Mouse (Mus musculus) intestine, embryonic 16.5 days (tissue): Measurements from ENCODE around the gene Tom1l1. TPM values are rescaled to one million over a fixed set of nuclear protein-coding genes. Genes with fewer than 3 reads are reported as not detected.

Experiments used
- ATAC-seq: fragments of 200-750 bp; cut with Nextera tagmentation; 2 replicates; pipeline ENCODE4 v1.8.0; 2017; ENCODE audit warnings: moderate TSS enrichment, moderate library complexity
- H3K27ac ChIP-seq: fragments of 300-500 bp; sonication (generic); 2 replicates; pipeline ENCODE4 v1.5.1; 2014; ENCODE audit warnings: mild to moderate bottlenecking, low read length
- H3K27me3 ChIP-seq: fragments of 300-500 bp; sonication (generic); replicated peaks from 2 replicates; pipeline ENCODE4 v1.6.1; 2014; ENCODE audit warnings: low read length, control low read depth, mixed read lengths; ENCODE audit not compliant: control insufficient read depth, insufficient read depth
- H3K36me3 ChIP-seq: fragments of 300-500 bp; sonication (generic); 2 replicates; pipeline ENCODE4 v1.6.1; 2014; ENCODE audit warnings: low read length, control low read depth; ENCODE audit not compliant: control insufficient read depth, insufficient read depth
- H3K4me1 ChIP-seq: fragments of 300-500 bp; sonication (generic); 2 replicates; pipeline ENCODE4 v1.6.1; 2014; ENCODE audit warnings: low read length, control low read depth, mixed read lengths; ENCODE audit not compliant: control insufficient read depth, insufficient read depth
- H3K4me2 ChIP-seq: fragments of 300-500 bp; sonication (generic); 2 replicates; pipeline ENCODE4 v1.6.1; 2014; ENCODE audit warnings: low read depth, low read length, control low read depth
- H3K4me3 ChIP-seq: fragments of 300-500 bp; sonication (generic); 2 replicates; pipeline ENCODE4 v1.5.1; 2014; ENCODE audit warnings: mild to moderate bottlenecking, low read length
- H3K9ac ChIP-seq: fragments of 300-500 bp; sonication (generic); 2 replicates; pipeline ENCODE4 v1.6.1; 2014; ENCODE audit warnings: low read depth, low read length
- H3K9me3 ChIP-seq: fragments of 300-500 bp; sonication (generic); 2 replicates; pipeline ENCODE4 v1.6.1; 2016; ENCODE audit warnings: low read length, control low read depth; ENCODE audit not compliant: control insufficient read depth
- WGBS: fragments of 180-500 bp; shearing (Covaris S2); extraction: QIAGEN DNeasy Blood & Tissue Kit; methylation state at CpG from one replicate; pipeline ENCODE4 v1.1.7; 2014; 5-methylcytosine and 5-hydroxymethylcytosine counted together
- polyA plus RNA-seq: library from polyadenylated mRNA; unstranded; fragments of >200 nt; fragmentation: Nextera tagmentation; extraction: Ambion mirVana; gene quantifications from 2 replicates; pipeline ENCODE4 v1.2.1, GENCODE M21; 2015

Gene Tom1l1
- polyA plus RNA-seq, 1 experiment from 2014 or later = 65.6 TPM

- Histone ChIP-seq H3K4me3 (no peak overlapping the region), H3K36me3 (no peaks in the 10 kb centered on the region), H3K4me2 (no peak overlapping the region), H3K27me3 (no peaks in the 10 kb centered on the region), H3K9ac (no peak overlapping the region), H3K4me1 (peaks cover 5% of the 10 kb centered on the region; the same call in 1 of the 2 replicates), H3K9me3 (no peaks in the 10 kb centered on the region), H3K27ac (no peak overlapping the region)
- WGBS = 92% methylated on average over 3 of the region's 3 CpGs
- ATAC-seq = no peak
Observed at GRCm38 (mm10) chr11:90634661-90635060, 53.5 kb downstream of the Tom1l1 start.

- Histone ChIP-seq H3K27ac (no peak overlapping the region), H3K4me2 (no peak overlapping the region), H3K9me3 (no peaks in the 10 kb centered on the region), H3K9ac (no peak overlapping the region), H3K4me3 (no peak overlapping the region), H3K36me3 (no peaks in the 10 kb centered on the region), H3K27me3 (no peaks in the 10 kb centered on the region), H3K4me1 (0 out of 2 replicates have a peak, but pooled peaks cover 3% of the 10 kb centered on the region)
- WGBS = 86% methylated on average over 2 of the region's 2 CpGs
- ATAC-seq = no peak
Observed at GRCm38 (mm10) chr11:90632480-90632879, 55.7 kb downstream of the Tom1l1 start.

GRCm38 (mm10) chr11:90627751-90628150 is 60.4 kb downstream of the Tom1l1 start:
- no peak for ATAC-seq
- WGBS = 73% methylated on average over 1 of the region's 1 CpGs
- H3K4me2 ChIP-seq = no peak overlapping the region

GRCm38 (mm10) chr11:90625174-90625573 is 63.0 kb downstream of the Tom1l1 start:
- H3K27ac ChIP-seq = no peak overlapping the region
- ATAC-seq = no peak
- no peaks in the 10 kb centered on the region for H3K4me1 ChIP-seq
- H3K9me3 ChIP-seq = no peaks in the 10 kb centered on the region
- 74% methylated on average over 1 of the region's 1 CpGs for WGBS
- H3K4me2 ChIP-seq = no peak overlapping the region
- H3K9ac ChIP-seq = no peak overlapping the region
- no peaks in the 10 kb centered on the region for H3K36me3 ChIP-seq
- H3K4me3 ChIP-seq = no peak overlapping the region
- no peaks in the 10 kb centered on the region for H3K27me3 ChIP-seq

More at GRCm38 (mm10) chr11:90627751-90628150, 60.4 kb downstream of the Tom1l1 start:
- H3K27me3 ChIP-seq = no peaks in the 10 kb centered on the region
- H3K9ac ChIP-seq = no peak overlapping the region
- no peaks in the 10 kb centered on the region for H3K9me3 ChIP-seq
- H3K4me3 ChIP-seq = no peak overlapping the region
- H3K27ac ChIP-seq = no peak overlapping the region
- no peaks in the 10 kb centered on the region for H3K4me1 ChIP-seq
- no peaks in the 10 kb centered on the region for H3K36me3 ChIP-seq

- no peak overlapping the region for H3K27ac ChIP-seq
- no peaks in the 10 kb centered on the region for H3K36me3 ChIP-seq
- no peak overlapping the region for H3K4me2 ChIP-seq
- no peaks in the 10 kb centered on the region for H3K4me1 ChIP-seq
- no peak overlapping the region for H3K9ac ChIP-seq
- no peak for ATAC-seq
- 59% methylated on average over 6 of the region's 6 CpGs for WGBS
- H3K27me3 ChIP-seq = no peaks in the 10 kb centered on the region
- H3K4me3 ChIP-seq = no peak overlapping the region
- no peaks in the 10 kb centered on the region for H3K9me3 ChIP-seq
Observed at GRCm38 (mm10) chr11:90623477-90623876, 64.7 kb downstream of the Tom1l1 start.

- no peak overlapping the region for H3K4me2 ChIP-seq
- H3K4me3 ChIP-seq = no peak overlapping the region
- H3K4me1 ChIP-seq = no peaks in the 10 kb centered on the region
- H3K27me3 ChIP-seq = no peaks in the 10 kb centered on the region
- no peak overlapping the region for H3K27ac ChIP-seq
- no peaks in the 10 kb centered on the region for H3K9me3 ChIP-seq
- H3K36me3 ChIP-seq = no peaks in the 10 kb centered on the region
- 89% methylated on average over 7 of the region's 7 CpGs for WGBS
- H3K9ac ChIP-seq = no peak overlapping the region
- ATAC-seq = no peak
Observed at GRCm38 (mm10) chr11:90622500-90622899, 65.7 kb downstream of the Tom1l1 start.

GRCm38 (mm10) chr11:90622044-90622443 is 66.1 kb downstream of the Tom1l1 start:
- H3K4me3 ChIP-seq = no peak overlapping the region
- H3K4me1 ChIP-seq = no peaks in the 10 kb centered on the region
- ATAC-seq = no peak
- no peak overlapping the region for H3K9ac ChIP-seq
- no peaks in the 10 kb centered on the region for H3K27me3 ChIP-seq
- no peaks in the 10 kb centered on the region for H3K36me3 ChIP-seq
- WGBS = 87% methylated on average over 12 of the region's 12 CpGs
- H3K4me2 ChIP-seq = no peak overlapping the region
- H3K9me3 ChIP-seq = no peaks in the 10 kb centered on the region
- no peak overlapping the region for H3K27ac ChIP-seq

- ATAC-seq = no peak
Observed at GRCm38 (mm10) chr11:90616431-90616830, 71.7 kb downstream of the Tom1l1 start.

GRCm38 (mm10) chr11:90614743-90615142 is 73.4 kb downstream of the Tom1l1 start:
- WGBS = 84% methylated on average over 6 of the region's 6 CpGs
- H3K9ac ChIP-seq = no peak overlapping the region
- H3K4me3 ChIP-seq = no peak overlapping the region
- no peaks in the 10 kb centered on the region for H3K36me3 ChIP-seq
- no peak overlapping the region for H3K27ac ChIP-seq
- no peak for ATAC-seq
- no peak overlapping the region for H3K4me2 ChIP-seq
- no peaks in the 10 kb centered on the region for H3K27me3 ChIP-seq
- no peaks in the 10 kb centered on the region for H3K9me3 ChIP-seq
- H3K4me1 ChIP-seq = no peaks in the 10 kb centered on the region

More at GRCm38 (mm10) chr11:90616431-90616830, 71.7 kb downstream of the Tom1l1 start:
- H3K27me3 ChIP-seq = no peaks in the 10 kb centered on the region
- no peaks in the 10 kb centered on the region for H3K9me3 ChIP-seq
- H3K4me3 ChIP-seq = no peak overlapping the region
- H3K36me3 ChIP-seq = no peaks in the 10 kb centered on the region
- H3K27ac ChIP-seq = no peak overlapping the region
- no peaks in the 10 kb centered on the region for H3K4me1 ChIP-seq
- H3K9ac ChIP-seq = no peak overlapping the region
- H3K4me2 ChIP-seq = no peak overlapping the region

GRCm38 (mm10) chr11:90612118-90612517 is 76.0 kb downstream of the Tom1l1 start:
- Histone ChIP-seq H3K4me1 (no peaks in the 10 kb centered on the region), H3K36me3 (no peaks in the 10 kb centered on the region), H3K4me2 (no peak overlapping the region), H3K9ac (no peak overlapping the region), H3K4me3 (no peak overlapping the region), H3K9me3 (no peaks in the 10 kb centered on the region), H3K27me3 (no peaks in the 10 kb centered on the region), H3K27ac (no peak overlapping the region)
- no peak for ATAC-seq
